Mouse (Mus musculus) small intestine, adult 2 months (tissue): ENCODE measurements at regions not wholly inside any gene's neighbourhood (a gene's known extent, or its start where the extent isn't known, plus 50 kb on each side); places are given as distances from the start of the nearest gene placed in this dataset.

Source experiments
- H3K27ac ChIP-seq: fragments of 200-500 bp; 2 replicates; pipeline ENCODE4 v1.5.1; 2012; ENCODE audit warnings: low read depth, low read length, control low read depth, inconsistent platforms; ENCODE audit not compliant: insufficient read depth
- H3K27me3 ChIP-seq: fragments of 200-500 bp; 2 replicates; pipeline ENCODE4 v1.6.1; 2012; ENCODE audit warnings: mild to moderate bottlenecking, moderate library complexity, low read length, inconsistent platforms; ENCODE audit not compliant: control insufficient read depth, insufficient read depth
- H3K36me3 ChIP-seq: fragments of 200-500 bp; 2 replicates; pipeline ENCODE4 v1.6.1; 2012; ENCODE audit warnings: mild to moderate bottlenecking, low read length, control low read depth, inconsistent platforms; ENCODE audit not compliant: control insufficient read depth, insufficient read depth
- H3K4me1 ChIP-seq: fragments of 200-500 bp; 2 replicates; pipeline ENCODE4 v1.6.1; 2012; ENCODE audit warnings: low read length, inconsistent platforms, mixed read lengths; ENCODE audit not compliant: control insufficient read depth, insufficient read depth, insufficient read length
- H3K4me3 ChIP-seq: fragments of 200-500 bp; 2 replicates; pipeline ENCODE4 v1.5.1; 2012; ENCODE audit warnings: low read depth, mild to moderate bottlenecking, control low read depth, inconsistent platforms, low read length, moderate library complexity
- CTCF ChIP-seq: fragments of 200-500 bp; IDR thresholded peaks from 2 replicates; pipeline ENCODE4 v1.5.1; 2012; ENCODE audit warnings: low read depth, mild to moderate bottlenecking, control low read depth, inconsistent platforms, low read length, moderate library complexity, mixed read lengths; ENCODE audit not compliant: insufficient replicate concordance, insufficient read length; ENCODE audit errors: extremely low read depth
- POLR2A ChIP-seq: fragments of 200-500 bp; IDR thresholded peaks from 2 replicates; pipeline ENCODE4 v1.6.1; 2012; ENCODE audit warnings: low read depth, mild to moderate bottlenecking, control low read depth, inconsistent platforms, low read length, moderate library complexity
- WGBS: fragments of 180-500 bp; shearing (Covaris S2); methylation state at CpG from one replicate; pipeline ENCODE4 v1.1.7; 2018; 5-methylcytosine and 5-hydroxymethylcytosine counted together

- Histone ChIP-seq H3K27ac (no peak overlapping the region), H3K4me3 (no peak overlapping the region), H3K27me3 (no peaks in the 10 kb centered on the region), H3K36me3 (no peaks in the 10 kb centered on the region), H3K4me1 (no peaks in the 10 kb centered on the region)
- TF ChIP-seq POLR2A (no peak), CTCF (no peak)
- 62% methylated on average over 1 of the region's 1 CpGs for WGBS
These were observed 251.2 kb upstream of the Spred2 start for GRCm38 (mm10) chr11:19673012-19673411.

- TF ChIP-seq CTCF (no peak), POLR2A (no peak)
- Histone ChIP-seq H3K4me1 (no peaks in the 10 kb centered on the region), H3K27ac (no peak overlapping the region), H3K27me3 (no peaks in the 10 kb centered on the region), H3K36me3 (no peaks in the 10 kb centered on the region), H3K4me3 (no peak overlapping the region)
- 89% methylated on average over 1 of the region's 1 CpGs for WGBS
These were observed 247.7 kb upstream of the Spred2 start for GRCm38 (mm10) chr11:19676514-19676913.

- no peak for TF ChIP-seq POLR2A
- TF ChIP-seq CTCF, result no peak
- Histone ChIP-seq H3K4me3 (no peak overlapping the region), H3K36me3 (no peaks in the 10 kb centered on the region), H3K27ac (no peak overlapping the region), H3K27me3 (no peaks in the 10 kb centered on the region), H3K4me1 (no peaks in the 10 kb centered on the region)
- WGBS, result 71% methylated on average over 2 of the region's 2 CpGs
These were observed 245.1 kb upstream of the Spred2 start for GRCm38 (mm10) chr11:19679041-19679440.

DNA sequence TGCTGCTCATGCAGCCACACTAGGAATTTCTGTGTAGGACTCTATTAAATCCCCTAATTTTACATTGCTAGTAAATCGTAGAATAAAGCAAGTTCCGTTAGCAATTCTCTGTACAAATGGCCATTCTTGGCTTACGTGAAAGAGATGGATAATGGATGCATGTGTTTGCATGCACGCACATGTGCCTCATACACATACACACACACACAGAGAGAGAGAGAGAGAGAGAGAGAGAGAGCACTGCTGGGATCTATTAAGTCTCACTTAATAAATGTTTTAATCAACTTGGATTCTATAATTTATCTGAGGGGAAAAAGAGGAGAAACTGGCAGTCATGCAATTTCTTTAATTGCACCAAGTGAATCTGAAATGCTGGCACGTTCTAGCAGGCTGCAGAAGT, 244.5 kb upstream of the Spred2 start:
- Histone ChIP-seq H3K4me3 (no peak overlapping the region), H3K4me1 (no peaks in the 10 kb centered on the region), H3K36me3 (no peaks in the 10 kb centered on the region), H3K27me3 (no peaks in the 10 kb centered on the region), H3K27ac (no peak overlapping the region)
- TF ChIP-seq POLR2A, result no peak
- no peak for TF ChIP-seq CTCF
- WGBS, result 82% methylated on average over 5 of the region's 5 CpGs

DNA sequence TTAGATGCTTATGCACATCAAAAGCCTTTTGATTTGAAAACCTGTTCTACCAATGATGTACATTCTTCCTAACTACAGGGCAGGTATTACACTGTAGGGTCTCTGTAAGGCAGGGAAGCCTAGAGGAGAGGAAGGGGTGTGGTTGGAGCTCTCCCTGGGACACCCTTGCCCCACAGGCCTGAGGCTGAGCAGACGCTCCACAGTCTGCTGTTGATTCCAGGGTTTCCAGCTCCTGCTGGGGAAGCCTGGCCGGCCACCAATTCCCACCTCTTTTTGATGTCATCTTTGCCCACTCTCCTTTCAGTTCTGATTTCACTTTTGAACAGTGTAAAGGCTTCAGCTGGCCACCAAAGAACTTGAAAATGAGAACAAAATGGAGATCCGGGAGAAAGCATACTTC, 223.0 kb upstream of the Spred2 start:
- no peaks in the 10 kb centered on the region for H3K27me3 ChIP-seq
- H3K4me3 ChIP-seq, result no peak overlapping the region
- WGBS, result 58% methylated on average over 3 of the region's 3 CpGs
- no peak overlapping the region for H3K27ac ChIP-seq
- no peak for TF ChIP-seq POLR2A
- no peaks in the 10 kb centered on the region for H3K4me1 ChIP-seq
- no peaks in the 10 kb centered on the region for H3K36me3 ChIP-seq

DNA sequence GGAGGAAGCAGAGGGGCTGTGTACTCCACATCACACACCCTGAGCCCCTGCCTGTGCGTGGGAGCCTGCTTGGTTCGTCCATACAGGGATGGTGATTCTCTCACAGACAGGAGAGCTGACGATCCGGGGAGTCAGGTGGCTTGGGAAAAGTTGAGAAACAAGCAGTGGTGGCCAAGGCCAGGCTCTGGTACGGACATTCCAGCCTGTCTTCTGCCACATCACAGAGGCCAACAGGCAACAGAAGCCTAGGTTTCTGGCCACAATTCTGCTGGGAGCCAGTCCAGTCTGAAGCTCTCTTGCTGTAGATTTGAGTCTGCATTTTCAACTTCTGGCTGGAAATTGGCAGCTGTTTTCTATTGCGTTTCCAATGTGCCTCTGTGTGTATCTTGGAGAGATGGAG, 215.4 kb upstream of the Spred2 start:
- no peaks in the 10 kb centered on the region for H3K4me1 ChIP-seq
- no peaks in the 10 kb centered on the region for H3K27me3 ChIP-seq
- TF ChIP-seq POLR2A (no peak), CTCF (no peak)
- H3K27ac ChIP-seq, result no peak overlapping the region
- H3K36me3 ChIP-seq, result no peaks in the 10 kb centered on the region
- 88% methylated on average over 6 of the region's 6 CpGs for WGBS
- no peak overlapping the region for H3K4me3 ChIP-seq

GRCm38 (mm10) chr11:19709337-19709736, 214.8 kb upstream of the Spred2 start:
- H3K4me3 ChIP-seq, result no peak overlapping the region

DNA sequence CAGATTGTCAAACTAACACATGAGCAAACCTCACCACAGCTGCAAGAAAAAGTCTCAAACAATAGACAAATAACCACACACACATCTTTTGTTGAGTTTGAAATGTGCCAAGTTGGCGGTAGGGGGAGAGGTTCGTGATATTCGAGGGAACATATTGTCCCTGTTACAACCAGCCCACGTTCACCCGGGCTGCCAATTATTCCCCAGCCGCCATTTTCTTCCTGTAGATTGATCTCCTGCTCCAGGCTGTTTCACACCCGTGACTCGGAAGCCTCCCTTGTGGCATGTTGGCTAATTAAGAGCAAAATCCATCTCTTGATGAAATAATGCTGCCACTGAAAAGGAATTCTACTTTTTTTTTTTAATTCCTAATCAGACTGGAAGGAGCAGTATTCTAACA, 211.1 kb upstream of the Spred2 start:
- no peak overlapping the region for H3K4me3 ChIP-seq
- no peak for TF ChIP-seq CTCF
- 85% methylated on average over 8 of the region's 8 CpGs for WGBS
- no peaks in the 10 kb centered on the region for H3K36me3 ChIP-seq
- no peaks in the 10 kb centered on the region for H3K27me3 ChIP-seq
- no peak overlapping the region for H3K27ac ChIP-seq
- H3K4me1 ChIP-seq, result no peaks in the 10 kb centered on the region

More at GRCm38 (mm10) chr11:19709337-19709736, 214.8 kb upstream of the Spred2 start:
- no peaks in the 10 kb centered on the region for H3K36me3 ChIP-seq
- TF ChIP-seq CTCF, result no peak
- no peak for TF ChIP-seq POLR2A
- H3K27me3 ChIP-seq, result no peaks in the 10 kb centered on the region
- no peak overlapping the region for H3K27ac ChIP-seq
- 84% methylated on average over 8 of the region's 8 CpGs for WGBS
- H3K4me1 ChIP-seq, result no peaks in the 10 kb centered on the region
